Mouse (Mus musculus): ENCODE measurements around the gene Ezh1.
A peak's percentile ranks its signal among the peaks of the same experiment; 100 is the strongest.

Gene Ezh1

DNA sequence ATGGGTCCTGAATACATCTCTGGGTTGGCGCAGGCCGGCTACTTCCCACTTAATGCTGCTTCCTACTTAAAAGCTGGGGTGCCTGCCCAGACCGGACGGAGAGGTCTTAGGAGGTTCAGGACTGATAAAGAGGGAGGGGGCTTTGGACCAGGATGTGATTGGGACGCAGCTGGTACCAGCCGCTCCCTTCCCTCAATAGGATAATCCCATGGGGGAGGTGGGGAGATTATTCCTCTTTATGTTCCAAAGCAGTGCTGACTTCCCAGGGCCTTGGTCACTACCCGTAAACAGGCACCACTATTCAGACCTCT, 20.4 kb upstream of the Ezh1 start:
- DNase-seq (ENCODE audit: low read depth) = no peak

DNA sequence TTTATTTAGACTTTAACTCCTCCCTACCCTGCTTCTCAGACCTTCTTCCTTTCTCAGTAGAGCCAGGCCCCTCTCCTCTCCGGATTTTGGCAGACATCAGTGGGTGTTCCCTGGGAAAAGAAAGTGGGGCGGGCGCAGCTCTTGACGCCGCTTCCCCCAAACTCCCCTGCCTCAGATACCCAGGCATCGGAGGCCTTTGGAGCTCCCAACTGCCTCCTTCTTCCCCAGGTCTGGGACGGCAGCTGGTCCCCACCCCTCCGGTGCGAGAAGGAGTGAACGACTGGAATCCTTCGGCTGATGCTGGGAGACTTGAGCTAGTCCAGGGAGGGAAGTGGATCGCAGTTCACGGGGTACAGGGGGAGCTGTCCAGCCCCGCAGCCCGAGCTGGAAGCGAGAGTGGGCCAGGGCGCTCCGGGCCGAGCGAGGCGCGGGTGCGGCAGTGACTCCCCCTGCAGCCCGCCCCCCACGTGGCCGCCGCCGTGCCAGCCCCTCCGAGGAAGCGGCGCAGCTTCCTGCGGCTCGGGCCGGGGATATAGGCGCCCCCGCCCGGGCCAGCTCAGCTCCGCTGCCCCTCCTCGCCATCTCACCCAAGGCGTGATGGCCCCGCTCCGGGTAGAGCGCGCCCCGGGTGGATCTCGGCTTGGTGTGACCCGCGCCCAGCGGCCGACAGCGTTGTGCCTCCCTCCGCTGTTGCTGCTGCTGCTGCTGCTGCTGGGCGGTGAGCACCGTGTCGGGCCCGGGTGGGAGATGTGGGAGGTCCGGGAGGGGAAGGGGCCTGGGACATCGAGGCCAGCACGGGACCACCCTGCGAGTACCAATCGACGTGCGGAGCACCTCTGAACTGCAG, 19.8 kb upstream of the Ezh1 start, which contains the start of gene Ramp2:
TSS of gene Ramp2 (plus strand) at position 174 of the 847 bp plus-strand sequence.
- DNase-seq (ENCODE audit: low read depth) = no peak

DNA sequence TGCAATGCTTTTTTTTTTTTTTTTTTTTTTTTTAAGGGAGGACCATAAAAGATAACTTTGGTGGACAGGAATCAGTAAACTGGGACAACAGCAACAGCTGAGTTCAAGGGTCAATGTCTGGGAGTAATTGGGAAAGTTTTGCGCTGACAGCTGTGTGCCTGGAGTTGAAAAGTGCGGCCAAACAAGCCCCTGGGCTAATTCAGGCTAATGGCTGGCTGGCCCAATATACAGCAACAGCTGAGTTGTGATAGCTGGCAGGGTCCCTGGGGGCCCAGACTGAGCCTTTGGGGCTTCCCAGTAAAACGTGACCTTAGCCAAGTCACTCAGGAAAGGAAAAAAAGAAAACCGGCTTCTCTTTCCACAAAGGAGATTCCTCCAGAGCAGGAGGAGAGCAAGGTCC, 18.8 kb upstream of the Ezh1 start:
- DNase-seq (ENCODE audit: low read depth) = no peak

DNA sequence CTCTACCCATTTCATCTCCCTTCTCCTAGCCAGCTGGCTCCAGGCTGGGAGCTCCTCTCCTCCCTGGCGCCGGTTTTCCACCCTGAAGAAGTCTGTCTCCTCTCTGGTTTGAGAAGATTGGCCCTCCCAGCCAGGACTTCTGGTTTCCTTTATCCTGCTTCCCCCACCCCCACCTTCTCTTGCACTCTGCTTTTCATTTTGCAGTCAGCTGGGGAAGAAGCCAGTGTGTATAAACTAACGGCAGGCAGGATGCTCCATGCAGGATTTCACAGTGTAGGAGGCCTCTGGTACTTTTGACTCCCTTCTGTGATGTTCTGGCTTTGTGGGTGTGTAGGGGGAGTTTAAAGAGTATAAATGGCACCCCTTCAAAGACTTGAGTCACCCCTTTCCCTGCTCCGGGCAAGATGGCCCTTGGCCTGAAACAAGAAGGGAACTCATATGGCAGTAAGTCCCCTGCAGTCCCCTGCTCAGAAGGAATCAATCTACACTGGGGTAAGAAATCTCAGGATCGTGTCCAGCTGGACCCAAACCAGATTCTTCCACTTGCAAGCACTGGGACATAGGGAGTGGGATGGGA, 11.9 kb upstream of the Ezh1 start:
- no peak for DNase-seq (ENCODE audit: low read depth)

GRCm38 (mm10) chr11:101236782-101237181, 10.5 kb upstream of the Ezh1 start:
- no peak for DNase-seq (ENCODE audit: low read depth)

GRCm38 (mm10) chr11:101235429-101235828, 9.2 kb upstream of the Ezh1 start:
- peak; percentile 46 for DNase-seq (ENCODE audit: low read depth)

- DNase-seq (ENCODE audit: low read depth) = no peak
Observed at GRCm38 (mm10) chr11:101234124-101234523, 7.9 kb upstream of the Ezh1 start.

- peak; percentile 85 for DNase-seq (ENCODE audit: low read depth)
Observed at GRCm38 (mm10) chr11:101233240-101233639, 7.0 kb upstream of the Ezh1 start.

DNA sequence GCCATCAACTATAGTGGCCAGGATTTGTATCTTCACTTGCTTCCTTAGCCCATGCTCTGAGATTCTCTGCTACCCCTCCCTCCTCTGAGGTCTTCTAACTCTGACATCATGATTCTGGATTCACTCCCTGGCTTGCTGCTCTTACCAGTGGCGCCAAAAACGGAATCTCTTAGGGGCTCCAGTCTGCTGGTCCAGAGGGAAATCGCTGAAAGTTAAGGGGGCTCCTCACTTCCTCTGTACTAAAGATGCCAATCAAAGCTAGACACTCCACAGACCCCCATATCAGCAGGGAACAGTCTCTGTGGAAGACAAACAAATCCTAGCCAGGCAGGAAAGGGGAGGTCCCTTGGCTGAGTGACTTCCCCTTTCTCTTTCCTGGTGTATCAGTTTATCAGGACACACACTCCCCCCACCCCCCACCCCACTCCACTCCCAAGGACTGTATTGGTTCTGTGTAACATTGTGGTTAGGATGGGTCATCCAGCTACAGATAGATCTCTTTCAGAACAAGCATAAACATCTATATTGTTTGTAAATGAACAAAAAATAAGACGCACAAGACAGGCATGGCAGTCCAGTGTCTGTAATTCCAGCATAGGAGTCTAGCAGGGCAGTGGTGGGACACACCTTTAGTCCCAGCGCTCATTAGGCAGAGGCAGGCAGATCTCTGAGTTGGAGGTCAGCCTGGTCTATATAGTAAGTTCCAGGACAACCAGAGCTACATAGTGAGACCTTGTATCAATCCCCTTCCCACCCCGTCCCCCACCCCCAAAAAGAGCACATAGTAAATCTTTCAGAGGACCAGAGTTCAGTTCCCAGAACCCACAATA, 6.0 kb upstream of the Ezh1 start:
- DNase-seq (ENCODE audit: low read depth) = peak; percentile 92

DNA sequence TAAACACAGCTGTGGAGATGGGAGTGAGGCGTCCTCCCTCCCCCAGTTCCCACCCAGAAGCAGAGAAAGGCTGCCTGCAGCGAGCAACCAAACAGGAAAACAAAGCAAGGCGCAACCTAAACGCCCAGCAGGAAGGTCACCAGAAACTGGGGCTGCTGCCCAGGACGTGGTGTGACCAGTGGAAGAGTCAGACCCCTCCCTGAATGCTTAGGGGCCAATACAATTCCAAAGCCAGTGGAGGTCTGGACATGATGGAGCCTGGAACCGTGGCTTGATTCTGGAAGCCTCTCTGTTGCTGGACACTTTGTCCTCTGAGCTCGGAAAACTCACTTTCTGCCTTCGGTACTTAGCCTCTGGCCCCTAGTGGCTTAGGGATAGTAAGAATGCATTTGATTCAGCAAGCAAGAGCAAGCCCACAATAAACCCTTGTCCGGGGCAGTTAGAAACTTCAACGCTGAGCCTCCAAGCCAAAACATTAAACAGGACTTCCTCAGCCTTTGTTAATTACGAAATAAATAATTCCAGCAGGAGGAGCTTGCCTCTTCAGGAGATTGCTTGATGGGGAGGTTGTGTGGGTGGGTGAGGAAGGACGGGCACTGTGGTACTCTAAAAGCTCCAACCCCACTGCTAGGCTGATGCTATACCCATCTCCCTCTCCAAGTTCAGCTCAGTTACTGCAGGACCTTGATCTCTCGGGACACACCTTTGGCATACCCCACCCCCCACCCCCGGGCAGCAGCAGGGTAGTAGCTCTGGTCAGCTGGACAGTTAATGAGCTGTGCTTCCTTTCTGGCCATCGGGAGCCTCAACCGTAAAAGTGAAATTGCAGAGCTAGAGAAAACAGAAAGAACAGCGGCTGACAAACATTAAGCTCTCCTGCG, 5.0 kb upstream of the Ezh1 start:
- no peak for DNase-seq (ENCODE audit: low read depth)

DNA sequence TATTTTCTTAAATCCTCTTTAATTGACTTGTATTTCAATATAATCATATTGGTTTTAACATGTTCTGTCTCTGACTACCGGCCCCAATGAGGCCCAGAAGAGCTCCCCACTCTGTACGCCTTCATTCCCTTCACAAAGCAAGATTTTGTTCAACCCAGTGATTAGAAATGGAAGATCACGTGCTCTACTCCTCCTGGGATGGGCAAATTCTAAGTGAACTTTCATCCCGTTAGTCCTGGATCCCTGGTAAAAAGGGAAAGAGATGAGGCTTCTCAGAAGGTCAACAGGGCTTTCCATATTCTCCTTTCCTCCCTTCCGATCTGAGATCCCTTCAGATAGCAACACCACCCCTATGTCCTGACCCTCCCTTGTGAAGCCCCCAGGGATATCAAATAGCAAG, 4.3 kb upstream of the Ezh1 start:
- DNase-seq (ENCODE audit: low read depth) = no peak

- DNase-seq (ENCODE audit: low read depth) = no peak
Observed at GRCm38 (mm10) chr11:101230061-101230511, 3.8 kb upstream of the Ezh1 start.

DNA sequence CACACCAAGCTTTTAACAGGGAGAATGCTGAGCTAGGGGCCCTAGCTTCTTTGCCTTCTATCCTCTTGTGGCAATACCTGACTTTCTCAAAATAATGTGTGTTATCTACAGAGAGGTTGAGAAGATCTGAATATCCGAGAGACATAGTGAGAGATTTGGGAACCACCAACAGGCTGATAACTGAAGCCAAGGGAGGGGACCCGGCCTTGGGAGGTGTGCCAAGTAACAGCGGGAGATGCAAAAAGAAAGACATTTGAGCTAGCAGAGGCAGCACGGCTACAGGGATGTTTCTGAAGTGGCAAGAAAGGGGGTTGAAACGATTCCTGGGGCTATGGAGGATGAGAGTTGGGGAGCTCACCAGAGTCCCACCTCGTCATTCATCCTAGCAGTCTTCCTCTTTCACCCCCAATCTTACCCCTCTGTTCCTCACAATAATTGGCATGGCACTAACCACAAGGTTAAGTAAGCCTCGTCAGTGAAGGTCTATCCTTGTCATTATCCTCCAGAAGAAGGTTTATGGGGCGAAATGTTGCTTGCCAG, 3.2 kb upstream of the Ezh1 start:
- DNase-seq (ENCODE audit: low read depth) = no peak

DNA sequence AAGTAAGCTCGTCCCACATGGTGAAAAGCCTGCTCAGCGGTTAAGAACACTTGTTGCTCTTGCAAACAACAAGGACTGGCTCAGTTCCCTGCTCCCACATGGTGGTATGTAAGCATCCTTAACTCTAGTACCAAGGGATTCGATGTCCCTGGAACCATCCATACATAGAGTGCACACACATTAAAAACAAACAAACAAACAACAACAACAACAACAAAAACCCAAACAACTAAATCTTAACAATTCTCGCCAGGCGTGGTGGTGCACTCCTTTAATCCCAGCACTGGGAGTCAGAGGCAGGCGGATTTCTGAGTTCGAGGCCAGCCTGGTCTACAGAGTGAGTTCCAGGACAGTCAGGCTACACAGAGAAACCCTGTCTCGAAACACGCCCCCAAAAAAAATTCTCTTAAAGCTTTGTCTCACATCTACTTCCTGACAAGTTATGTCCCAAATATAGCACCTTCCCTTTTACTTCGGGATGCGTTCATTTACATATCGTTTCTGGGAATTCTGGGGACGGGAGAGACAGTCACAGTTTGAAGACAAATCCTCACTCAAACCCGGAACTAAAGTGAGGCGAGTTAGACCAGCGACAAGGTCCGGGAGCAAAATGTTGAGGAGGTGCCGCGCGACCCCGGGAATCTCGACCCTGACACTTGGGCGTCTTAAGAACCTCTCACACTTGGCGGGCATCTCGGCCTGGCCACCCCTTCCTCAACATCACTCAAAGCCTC, 765 bp downstream of the Ezh1 start:
- peak; percentile 61 for DNase-seq (ENCODE audit: low read depth)

- peak; percentile 96 for DNase-seq (ENCODE audit: low read depth)
Observed at GRCm38 (mm10) chr11:101224337-101224736, 1.9 kb downstream of the Ezh1 start.

GRCm38 (mm10) chr11:101221306-101221986, 4.8 kb downstream of the Ezh1 start:
- DNase-seq (ENCODE audit: low read depth) = peak; percentile 69

- DNase-seq (ENCODE audit: low read depth) = peak; percentile 78
Observed at GRCm38 (mm10) chr11:101220853-101221252, 5.4 kb downstream of the Ezh1 start.

DNA sequence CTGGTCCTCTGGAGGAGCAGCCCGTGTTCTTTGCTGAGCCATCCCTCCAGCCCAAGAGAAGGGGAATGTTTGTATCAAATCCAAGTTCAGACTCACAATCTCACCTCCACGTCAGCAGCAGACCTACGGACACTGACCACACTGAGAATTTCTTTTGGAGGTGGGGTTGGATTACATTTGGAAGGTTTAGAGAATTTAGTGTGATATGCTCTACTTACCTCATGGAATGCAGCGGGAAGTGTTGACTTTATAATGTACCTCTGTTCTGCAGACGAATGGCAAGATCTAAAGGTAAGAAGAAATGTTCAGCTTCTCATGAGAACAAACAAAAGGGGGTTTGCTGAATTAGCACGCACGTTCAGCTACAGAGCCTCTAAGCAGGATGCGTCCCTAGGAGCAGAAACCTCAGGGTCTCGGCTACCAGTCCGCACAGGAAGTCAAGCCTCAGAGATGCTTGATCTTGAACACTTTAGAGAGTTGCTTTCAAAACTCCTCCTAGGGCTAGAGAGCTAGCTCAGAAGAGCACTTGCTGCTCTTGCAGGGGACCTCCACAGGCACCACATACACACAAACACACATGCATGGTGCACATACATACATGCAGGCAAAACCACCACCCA, 7.7 kb downstream of the Ezh1 start:
- no peak for DNase-seq (ENCODE audit: low read depth)

DNA sequence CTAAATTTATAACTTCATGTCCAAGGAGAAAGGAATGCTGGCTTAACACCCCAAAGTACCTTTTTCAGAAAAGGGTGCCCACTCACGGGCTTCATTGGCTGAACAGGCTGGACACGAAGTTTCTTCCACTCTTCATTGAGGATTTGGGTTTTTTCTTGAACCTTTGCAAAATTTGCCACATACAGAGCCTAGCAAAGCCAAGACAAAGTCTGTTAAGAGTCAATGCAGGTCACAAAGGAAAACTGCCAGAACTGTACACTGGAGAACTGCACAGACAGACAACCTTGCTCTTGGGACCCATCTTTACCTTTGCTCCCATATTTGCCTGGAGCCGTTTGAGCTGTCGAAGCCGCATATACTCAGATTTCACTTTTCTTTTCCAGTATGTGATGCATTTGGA, 9.3 kb downstream of the Ezh1 start:
- DNase-seq (ENCODE audit: low read depth) = no peak

- peak; percentile 88 for DNase-seq (ENCODE audit: low read depth)
Observed at GRCm38 (mm10) chr11:101211970-101212369, 14.3 kb downstream of the Ezh1 start.
